Mouse (Mus musculus) ES-E14 (cell line): ENCODE measurements around the gene Gm10197.

Experiments
- HCFC1 ChIP-seq: IDR thresholded peaks from 2 replicates; pipeline ENCODE4 v1.6.1; 2012; ENCODE audit warnings: low read length, inconsistent platforms, borderline replicate concordance; ENCODE audit not compliant: insufficient read depth
- MAFK ChIP-seq: IDR thresholded peaks from 2 replicates; pipeline ENCODE4 v1.6.1; 2014; ENCODE audit warnings: mild to moderate bottlenecking, low read depth, low read length, inconsistent platforms; ENCODE audit not compliant: insufficient read depth

DNA sequence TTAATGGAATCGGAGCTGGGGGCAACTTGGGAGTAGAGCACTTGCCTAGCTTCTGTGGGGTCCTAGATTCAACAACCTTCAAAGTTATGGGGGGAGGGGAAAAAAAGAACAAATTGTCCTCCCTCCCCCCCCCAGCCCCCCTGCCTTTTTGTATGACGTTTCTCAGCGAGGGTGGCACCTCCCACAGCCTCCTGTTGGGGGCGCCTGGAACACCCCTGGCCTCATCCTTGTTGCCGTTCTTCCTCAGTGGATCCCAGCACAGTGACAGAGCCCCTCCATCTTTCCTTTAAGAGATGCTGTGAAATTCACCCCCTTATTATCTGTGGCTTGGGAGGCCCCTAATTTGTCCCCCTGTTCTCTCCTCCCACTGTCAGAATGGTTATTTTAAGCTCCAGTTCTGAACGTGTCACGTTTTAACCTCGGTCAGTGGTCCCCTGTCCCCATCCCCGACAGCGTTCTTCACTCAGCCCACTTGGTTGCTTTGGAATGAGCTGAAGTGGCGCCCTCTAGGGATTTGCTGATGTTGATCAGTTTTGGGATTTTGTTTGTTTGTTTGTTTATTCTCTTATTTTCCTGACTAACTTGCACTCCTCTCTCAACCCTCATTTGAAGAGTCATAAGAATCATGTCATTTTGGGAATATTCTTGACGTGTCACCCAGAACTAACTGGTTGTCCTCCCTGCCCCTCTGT, 31.3 kb upstream of the Gm10197 start:
- TF ChIP-seq MAFK (no peak), HCFC1 (no peak)
